Mouse (Mus musculus) testis, adult 2 months (tissue): ENCODE data around the gene Iqsec1.

Experiments
- CTCF ChIP-seq: fragments of 200-500 bp; IDR thresholded peaks from 2 replicates; pipeline ENCODE4 v1.5.1; 2012; ENCODE audit warnings: low read depth, mild to moderate bottlenecking, inconsistent platforms, low read length, moderate library complexity; ENCODE audit not compliant: control insufficient read depth, insufficient read depth, insufficient replicate concordance
- POLR2A ChIP-seq: fragments of 200-500 bp; IDR thresholded peaks from 2 replicates; pipeline ENCODE4 v1.6.1; 2012; ENCODE audit warnings: low read depth, mild to moderate bottlenecking, inconsistent platforms, low read length, moderate library complexity; ENCODE audit not compliant: control insufficient read depth

GRCm38 (mm10) chr6:90798201-90798600, 190.3 kb downstream of the Iqsec1 start:
- TF ChIP-seq POLR2A: no peak
- TF ChIP-seq CTCF: no peak
